In the genomic region with DNA sequence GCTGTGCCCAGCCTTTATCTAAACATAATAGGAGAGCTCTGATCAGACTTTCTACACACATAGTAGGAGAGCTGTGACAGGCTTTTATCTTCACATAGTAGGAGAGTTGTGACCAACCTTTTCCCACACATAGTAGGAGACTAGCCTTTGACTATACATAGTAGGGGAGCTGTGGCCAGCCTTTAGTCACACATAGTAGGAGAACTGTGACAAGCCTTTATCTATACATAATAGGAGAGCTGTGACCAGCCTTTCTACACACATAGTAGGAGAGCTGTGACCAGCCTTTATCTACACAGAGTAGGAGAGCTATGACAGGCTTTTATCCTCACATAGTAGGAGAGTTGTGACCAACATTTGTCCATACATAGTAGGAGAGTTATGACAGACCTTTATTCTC, we compare ENCODE assay signal across 20 mouse cellular contexts. TPM values are rescaled to one million over a fixed set of nuclear protein-coding genes. Genes with fewer than 3 reads are reported as not detected.
DNase-seq lines count a peak whose midpoint lies in the region; TF ChIP-seq lines count a peak whose summit lies in the region.
"Had no signal": no experiment of that assay in that cellular context is flagged by ENCODE, and none has a peak within 500 bp of the region (broad histone marks: within the 10 kb centered on the region; RNA-seq: fewer than 3 reads in every experiment).

No protein-coding gene starts in this region.

- no peak for TF ChIP-seq RAD21 in MEL (IDR thresholded peaks at IDR 0.05; ENCODE audit: low read depth, low read length)

- peak overlapping the region; percentile 50 for H3K27ac ChIP-seq in gastrocnemius, adult 2 months
- no peak overlapping the region for H3K27ac ChIP-seq in MEL (ENCODE audit: control insufficient read depth, low read depth, low read length)
- H3K27ac ChIP-seq in macrophage: peak overlapping the region; percentile 68
- H3K27ac ChIP-seq: embryonic facial prominence, embryonic 10.5 days; embryonic facial prominence, embryonic 12.5 days; forebrain, embryonic 13.5 days; forebrain, embryonic 15.5 days had no signal

- intact Hi-C loops in gastrocnemius, adult 2 months (cut with DNase I): no loop called here

- no peaks in the 10 kb centered on the region for H3K79me2 ChIP-seq in MEL (ENCODE audit: control insufficient read depth, insufficient read depth, low read length, poor library complexity)
- peaks cover 61% of the 10 kb centered on the region for H3K79me2 ChIP-seq in macrophage (ENCODE audit: inconsistent target)

- no peak for DNase-seq in gastrocnemius, adult 2 months
- no peak for DNase-seq in gastrocnemius, adult 18-20 months (ENCODE audit: low spot score)
- DNase-seq in MEL (ENCODE audit: low read depth, low spot score): no peak
- no peak for DNase-seq in thymus, postnatal 4 days
- DNase-seq: adrenal gland, adult 2 months; adrenal gland, postnatal 10 days; adrenal gland, postnatal 25 days; B cell, adult 2 months; cerebellum, adult 11-12 months; cerebellum, adult 2 months; cerebellum, adult 9-10 months; cerebellum, postnatal 10 days; cerebellum, postnatal 25 days; forebrain, postnatal 0 days had no signal

- H3K36me3 ChIP-seq in MEL (ENCODE audit: control insufficient read depth in 1 of 2, insufficient read depth in 2 of 2, low read length in 2 of 2) (no peaks in the 10 kb centered on the region), macrophage (ENCODE audit: inconsistent target) (peaks cover 77% of the 10 kb centered on the region)
- H3K36me3 ChIP-seq: embryonic facial prominence, embryonic 12.5 days; forebrain, embryonic 15.5 days had no signal

- no peaks in the 10 kb centered on the region for H3K27me3 ChIP-seq in MEL (ENCODE audit: control insufficient read depth in 1 of 2, insufficient read depth in 2 of 2, low read length in 2 of 2)
- H3K27me3 ChIP-seq: CH12.LX; embryonic facial prominence, embryonic 12.5 days; forebrain, embryonic 15.5 days had no signal

- no peak overlapping the region for H3K4me3 ChIP-seq in gastrocnemius, adult 2 months
- no peak overlapping the region for H3K4me3 ChIP-seq in MEL (ENCODE audit: control insufficient read depth in 1 of 2, insufficient read depth in 1 of 2, low read depth in 2 of 2, low read length in 2 of 2)
- no peak overlapping the region for H3K4me3 ChIP-seq in macrophage (ENCODE audit: inconsistent target)
- H3K4me3 ChIP-seq: embryonic facial prominence, embryonic 10.5 days; embryonic facial prominence, embryonic 12.5 days; forebrain, embryonic 13.5 days; forebrain, embryonic 15.5 days had no signal

- TF ChIP-seq EP300 in MEL (IDR thresholded peaks at IDR 0.05; ENCODE audit: low read depth in 1 of 2, low read length in 2 of 2): no peak

- TF ChIP-seq CTCF in gastrocnemius, adult 2 months (IDR thresholded peaks at IDR 0.05): no peak
- TF ChIP-seq CTCF in MEL (IDR thresholded peaks at IDR 0.05 in 2 of 3, conservative IDR thresholded peaks at IDR 0.05 in 1 of 3; ENCODE audit: control insufficient read depth in 1 of 3, insufficient read depth in 1 of 3, low read depth in 2 of 3, low read length in 3 of 3, poor library complexity in 1 of 3, severe bottlenecking in 1 of 3): no peak

- no peaks in the 10 kb centered on the region for H3K4me1 ChIP-seq in MEL (ENCODE audit: control insufficient read depth in 1 of 2, insufficient read depth in 2 of 2, low read length in 2 of 2)

- no peak overlapping the region for H3K9ac ChIP-seq in MEL (ENCODE audit: control insufficient read depth, low read depth, low read length, poor library complexity, severe bottlenecking)
- H3K9ac ChIP-seq: embryonic facial prominence, embryonic 12.5 days; forebrain, embryonic 13.5 days; forebrain, embryonic 15.5 days; forebrain, postnatal 0 days had no signal

- no peaks in the 10 kb centered on the region for H3K9me3 ChIP-seq in MEL (replicated peaks; ENCODE audit: insufficient read depth, low read length)
- H3K9me3 ChIP-seq: forebrain, embryonic 15.5 days had no signal

- TF ChIP-seq POLR2A in MEL (IDR thresholded peaks at IDR 0.05; ENCODE audit: control insufficient read depth in 1 of 2, insufficient read depth in 1 of 2, low read depth in 1 of 2, low read length in 2 of 2, poor library complexity in 1 of 2): no peak

TF ChIP-seq in MEL, 35 proteins besides CTCF, POLR2A, EP300 and RAD21:
- TF ChIP-seq ZKSCAN1 (IDR thresholded peaks at IDR 0.05; ENCODE audit: low read depth, low read length) (peak; percentile 92), TCF12 (IDR thresholded peaks at IDR 0.05; ENCODE audit: low read depth, low read length) (no peak)

RNA-seq across cellular contexts. Expression of a gene that starts 19.3 kb away (rescaled TPM):
- total RNA-seq in gastrocnemius, adult 2 months (2021): 1 to 10 TPM; 4.1 to 5.1 TPM
- total RNA-seq in gastrocnemius, adult 18-20 months (2021): 1 to 10 TPM; 5.3 to 6.7 TPM
- total RNA-seq in MEL (2012; rRNA removed): 47.5 and 56.4 TPM in 2 replicates
- polyA plus RNA-seq in MEL (2012; ENCODE audit: insufficient read depth in 1 of 2, insufficient read length in 2 of 2, low read depth in 1 of 2, low replicate concordance in 2 of 2, missing spikeins in 1 of 2) (100 to 1,000 TPM in 1 of 2 experiments, not detected in 1; 157 TPM), macrophage (2018) (206 to 517 TPM (median 414 TPM) in 3 replicates)
- total RNA-seq in macrophage (2018; cell fraction: chromatin; rRNA removed): 10 to 100 TPM in 16 of 26 experiments, 1 to 10 TPM in 10; 4.4 to 52.1 (median 15.2) TPM
- 100 to 1,000 TPM; 333 to 529 (median 422) TPM for total RNA-seq in macrophage (2018; cell fraction: cytosol; rRNA removed)
- total RNA-seq in macrophage (2018; cell fraction: nucleus; rRNA removed): 100 to 1,000 TPM in 22 of 26 experiments, 10 to 100 TPM in 4; 44.0 to 323 (median 142) TPM
